Mouse (Mus musculus) urinary bladder, adult 18-20 months (tissue): ENCODE measurements around the gene Tbata.
A peak's percentile ranks its signal among the peaks of the same experiment; 100 is the strongest.

Experiments
- DNase-seq, 2 experiments: peaks; one replicate each; pipeline ENCODE4 v3.0.0; 2022; ENCODE audit warnings: low spot score in 2 of 2, mixed read lengths in 2 of 2

The Tbata gene

GRCm38 (mm10) chr10:61171654-61172053 lies at the start of gene Tbata:
Gene Tbata (plus strand): TSS chr10:61171954.
- no peak for DNase-seq

- no peak for DNase-seq
Observed at GRCm38 (mm10) chr10:61123276-61123913, 48.4 kb upstream of the Tbata start.

GRCm38 (mm10) chr10:61124462-61124861 lies 47.3 kb upstream of the Tbata start:
- no peak for DNase-seq

- DNase-seq, result no peak
Observed at GRCm38 (mm10) chr10:61128701-61129365, 42.9 kb upstream of the Tbata start.

- no peak for DNase-seq
Observed at GRCm38 (mm10) chr10:61130959-61131358, 40.8 kb upstream of the Tbata start.

- DNase-seq, result no peak
Observed at GRCm38 (mm10) chr10:61134041-61134440, 37.7 kb upstream of the Tbata start.

GRCm38 (mm10) chr10:61135226-61135839 lies 36.4 kb upstream of the Tbata start:
- DNase-seq, result no peak

GRCm38 (mm10) chr10:61137567-61137966 lies 34.2 kb upstream of the Tbata start:
- no peak for DNase-seq

- DNase-seq, result no peak
Observed at GRCm38 (mm10) chr10:61143343-61143742, 28.4 kb upstream of the Tbata start.

GRCm38 (mm10) chr10:61145766-61146118 lies 26.0 kb upstream of the Tbata start:
- no peak for DNase-seq

GRCm38 (mm10) chr10:61146119-61146806 lies 25.5 kb upstream of the Tbata start:
- peak; percentile 34 to 53 for DNase-seq

- no peak for DNase-seq
Observed at GRCm38 (mm10) chr10:61146807-61147156, 25.0 kb upstream of the Tbata start.

GRCm38 (mm10) chr10:61147157-61148040 lies 24.4 kb upstream of the Tbata start, which contains the start of gene Sgpl1:
Gene Sgpl1 (minus strand): TSS chr10:61147703.
- peak; percentile 87 to 89 for DNase-seq

- DNase-seq, result no peak
Observed at GRCm38 (mm10) chr10:61149476-61149875, 22.3 kb upstream of the Tbata start.

GRCm38 (mm10) chr10:61150616-61151015 lies 21.1 kb upstream of the Tbata start:
- DNase-seq, result peak in 1 of 2 experiments; percentile 46

GRCm38 (mm10) chr10:61152131-61152530 lies 19.6 kb upstream of the Tbata start:
- DNase-seq, result no peak

GRCm38 (mm10) chr10:61155611-61156010 lies 16.1 kb upstream of the Tbata start:
- DNase-seq, result no peak

- DNase-seq, result no peak
Observed at GRCm38 (mm10) chr10:61156453-61156852, 15.3 kb upstream of the Tbata start.

GRCm38 (mm10) chr10:61158594-61158993 lies 13.2 kb upstream of the Tbata start:
- DNase-seq, result peak in 1 of 2 experiments; percentile 20

GRCm38 (mm10) chr10:61160089-61160488 lies 11.7 kb upstream of the Tbata start:
- peak in 1 of 2 experiments; percentile 31 for DNase-seq

- DNase-seq, result no peak
Observed at GRCm38 (mm10) chr10:61160671-61161070, 11.1 kb upstream of the Tbata start.
